Mouse (Mus musculus): Measurements from ENCODE around the gene Cnpy2.

GRCm38 (mm10) chr10:128374393-128374792 lies 52.1 kb downstream of the Cnpy2 start:
- peak; percentile 27; the same call in 1 of the 2 replicates for TF ChIP-seq CTCF (IDR thresholded peaks at IDR 0.05; ENCODE audit: extremely low read depth, insufficient read length, insufficient replicate concordance, low read depth, low read length)
- TF ChIP-seq POLR2A (IDR thresholded peaks at IDR 0.05; ENCODE audit: low read depth, low read length) = no peak

All from small intestine, adult 2 months (tissue).